In the genomic region with DNA sequence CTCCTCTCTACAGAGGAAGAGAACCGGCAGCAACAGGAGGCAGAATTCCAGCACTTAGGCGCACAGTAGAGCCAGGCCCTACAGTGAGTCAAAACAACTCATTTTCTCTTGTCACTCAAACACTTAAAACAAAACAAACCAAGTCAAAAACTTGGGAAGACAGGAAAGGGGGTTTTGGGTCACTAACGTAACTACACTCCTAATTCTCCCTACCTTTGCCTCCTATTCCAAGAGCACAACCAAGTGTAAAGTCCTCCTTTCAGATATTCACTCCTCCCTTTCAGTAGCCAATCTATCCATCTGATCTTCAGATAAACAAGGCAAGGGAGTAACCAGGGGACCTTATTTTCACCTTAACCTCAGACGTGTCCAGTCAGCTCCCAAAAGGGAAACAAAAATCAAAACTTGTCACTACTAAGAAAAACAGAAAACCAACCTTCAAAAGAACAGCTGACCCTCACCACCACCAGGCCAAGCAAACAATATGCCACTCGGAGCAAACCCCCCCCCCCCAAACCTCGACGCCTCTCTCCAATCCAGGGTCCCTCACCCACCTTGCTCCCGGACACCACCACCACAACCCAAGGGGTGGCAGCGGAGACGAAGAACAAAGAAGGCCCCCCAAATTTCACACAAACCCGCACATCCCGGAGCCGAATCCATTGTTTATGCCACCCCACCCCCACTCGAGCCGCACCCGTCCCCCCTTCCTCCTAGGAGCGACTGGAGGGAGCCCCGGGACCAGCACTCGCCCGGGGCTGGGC, we compare ENCODE assay signal across 8 mouse cellular contexts. TPM values are rescaled to one million over a fixed set of nuclear protein-coding genes. Genes with fewer than 3 reads are reported as not detected.
DNase-seq lines count a peak whose midpoint lies in the region; ATAC-seq and TF ChIP-seq lines count a peak whose summit lies in the region.

No protein-coding gene starts in this region.

- peak overlapping the region; percentile 87 for H3K4me3 ChIP-seq in lung, embryonic 14.5 days (ENCODE audit: low read depth, low read length)
- H3K4me3 ChIP-seq in midbrain, embryonic 15.5 days, result peak overlapping the region; percentile 88

- H3K27ac ChIP-seq in lung, embryonic 14.5 days (ENCODE audit: low read depth), result peak overlapping the region; percentile 77
- peak overlapping the region; percentile 93 for H3K27ac ChIP-seq in midbrain, embryonic 15.5 days

- no peaks in the 10 kb centered on the region for H3K4me1 ChIP-seq in lung, embryonic 14.5 days (ENCODE audit: insufficient read depth)
- H3K4me1 ChIP-seq in midbrain, embryonic 15.5 days, result peaks cover 40% of the 10 kb centered on the region

- H3K9ac ChIP-seq in lung, embryonic 14.5 days, result peak overlapping the region; percentile 93
- peak overlapping the region; percentile 90 for H3K9ac ChIP-seq in midbrain, embryonic 15.5 days

- peak; percentile 15 for DNase-seq in lung, embryonic 14.5 days
- DNase-seq in lung, adult 18-20 months, result no peak
- peak; percentile 10 for DNase-seq in embryo, embryonic 9.5 days (ENCODE audit: extremely low spot score)
- peak; percentile 27 for DNase-seq in induced T-regulatory cell, adult 2 months (ENCODE audit: low read depth)
- DNase-seq in cerebellum, adult 9-10 months, result no peak
- DNase-seq in urinary bladder, postnatal 25 days (ENCODE audit: low spot score), result no peak
- DNase-seq in right cerebral cortex, postnatal 10 days (ENCODE audit: low spot score in 2 of 2), result no peak

- WGBS in lung, embryonic 14.5 days, result 2% methylated on average over 19 of the region's 20 CpGs
- WGBS in midbrain, embryonic 15.5 days, result 3% methylated on average over 19 of the region's 20 CpGs

- H3K27me3 ChIP-seq in lung, embryonic 14.5 days (ENCODE audit: insufficient read depth, low read length), result no peaks in the 10 kb centered on the region
- H3K27me3 ChIP-seq in midbrain, embryonic 15.5 days (replicated peaks), result no peaks in the 10 kb centered on the region

- TF ChIP-seq CTCF in lung, embryonic 14.5 days (IDR thresholded peaks at IDR 0.05; ENCODE audit: low read depth), result no peak

- peak overlapping the region; percentile 78 for H3K4me2 ChIP-seq in lung, embryonic 14.5 days
- H3K4me2 ChIP-seq in midbrain, embryonic 15.5 days, result peak overlapping the region; percentile 73

- ATAC-seq in lung, embryonic 14.5 days (ENCODE audit: insufficient read depth), result no peak; the same call in 1 of the 2 replicates
- no peak; the same call in 1 of the 2 replicates for ATAC-seq in midbrain, embryonic 15.5 days (replicated peaks)

- H3K36me3 ChIP-seq in lung, embryonic 14.5 days (ENCODE audit: insufficient read depth), result peaks cover 26% of the 10 kb centered on the region
- H3K36me3 ChIP-seq in midbrain, embryonic 15.5 days (replicated peaks), result peaks cover 17% of the 10 kb centered on the region

- no peaks in the 10 kb centered on the region for H3K9me3 ChIP-seq in lung, embryonic 14.5 days (ENCODE audit: low read depth, low read length)
- H3K9me3 ChIP-seq in midbrain, embryonic 15.5 days, result no peaks in the 10 kb centered on the region

RNA-seq across cellular contexts. Expression of gene Zfyve1, which starts 0.6 kb away (rescaled TPM):
- polyA plus RNA-seq in lung, embryonic 14.5 days (2014; fragmentation: Nextera tagmentation; extraction: Ambion mirVana), result 14.7 and 16.6 TPM in 2 replicates
- 30.4 and 31.7 TPM in 2 replicates for polyA plus RNA-seq in midbrain, embryonic 15.5 days (2015; fragmentation: Nextera tagmentation; extraction: Ambion mirVana)

RNA-seq across cellular contexts. Expression of gene Rbm25, which starts 34.7 kb away (rescaled TPM):
- polyA plus RNA-seq in lung, embryonic 14.5 days (2014; fragmentation: Nextera tagmentation; extraction: Ambion mirVana), result 254 and 260 TPM in 2 replicates
- 248 and 266 TPM in 2 replicates for polyA plus RNA-seq in midbrain, embryonic 15.5 days (2015; fragmentation: Nextera tagmentation; extraction: Ambion mirVana)

Comparison
In these comparisons a context has a peak if more than half of its experiments do, and no peak if none do; other contexts are left out.
1. DNase-seq: peak in lung, embryonic 14.5 days (single experiment), embryo, embryonic 9.5 days (single experiment) and induced T-regulatory cell, adult 2 months (single experiment); none in lung, adult 18-20 months (0 of 2), cerebellum, adult 9-10 months (single experiment), urinary bladder, postnatal 25 days (single experiment) and right cerebral cortex, postnatal 10 days (0 of 2).